Mouse (Mus musculus): ENCODE data around the gene Has3. TPM values are rescaled to one million over a fixed set of nuclear protein-coding genes. Genes with fewer than 3 reads are reported as not detected.
A peak's percentile ranks its signal among the peaks of the same experiment; 100 is the strongest.

The Has3 gene
- polyA plus RNA-seq, 1 experiment from 2014 or later = 0.28 TPM

GRCm38 (mm10) chr8:106929921-106930320 is 59.9 kb downstream of the Has3 start:
- TF ChIP-seq EP300 (optimal IDR thresholded peaks at IDR 0.05) = no peak
- no peak for TF ChIP-seq CTCF (IDR thresholded peaks at IDR 0.05; ENCODE audit: low read depth)
- Histone ChIP-seq H3K4me3 (ENCODE audit: low read depth, low read length) (no peak overlapping the region), H3K9me3 (ENCODE audit: control insufficient read depth, low read length) (no peaks in the 10 kb centered on the region), H3K4me1 (replicated peaks; ENCODE audit: control insufficient read depth, insufficient read depth) (peaks cover 3% of the 10 kb centered on the region; the same call in 1 of the 2 replicates), H3K4me2 (replicated peaks; ENCODE audit: low read depth) (no peak overlapping the region), H3K27me3 (ENCODE audit: control insufficient read depth, insufficient read depth, low read length) (no peaks in the 10 kb centered on the region), H3K9ac (ENCODE audit: low read length) (no peak overlapping the region), H3K27ac (replicated peaks) (peak overlapping the region; percentile 74), H3K36me3 (ENCODE audit: control insufficient read depth, insufficient read depth, low read length) (no peaks in the 10 kb centered on the region)
- ATAC-seq (ENCODE audit: low FRiP score, low TSS enrichment) (no peak), DNase-seq (ENCODE audit: low spot score) (no peak)
- 45% methylated on average over 5 of the region's 5 CpGs for WGBS

GRCm38 (mm10) chr8:106932376-106933065 is 62.5 kb downstream of the Has3 start:
- no peak for ATAC-seq (ENCODE audit: low FRiP score, low TSS enrichment)
- peak; percentile 43 for DNase-seq (ENCODE audit: low spot score)
- WGBS = 15% methylated on average over 22 of the region's 22 CpGs
- Histone ChIP-seq H3K4me3 (ENCODE audit: low read depth, low read length) (peak overlapping the region; percentile 10; the same call in 1 of the 2 replicates), H3K27me3 (ENCODE audit: control insufficient read depth, insufficient read depth, low read length) (no peaks in the 10 kb centered on the region), H3K4me2 (replicated peaks; ENCODE audit: low read depth) (peak overlapping the region; percentile 27), H3K9ac (ENCODE audit: low read length) (0 out of 2 replicates have a peak overlapping the region, but pooled peaks have one; percentile 9), H3K36me3 (ENCODE audit: control insufficient read depth, insufficient read depth, low read length) (no peaks in the 10 kb centered on the region), H3K27ac (replicated peaks) (no peak overlapping the region; the same call in 1 of the 2 replicates), H3K4me1 (replicated peaks; ENCODE audit: control insufficient read depth, insufficient read depth) (peaks cover 5% of the 10 kb centered on the region; the same call in 1 of the 2 replicates), H3K9me3 (ENCODE audit: control insufficient read depth, low read length) (no peaks in the 10 kb centered on the region)
- TF ChIP-seq EP300 (optimal IDR thresholded peaks at IDR 0.05) (no peak), CTCF (IDR thresholded peaks at IDR 0.05; ENCODE audit: low read depth) (no peak)

GRCm38 (mm10) chr8:106933506-106934143 is 63.6 kb downstream of the Has3 start:
- no peaks in the 10 kb centered on the region for H3K36me3 ChIP-seq (ENCODE audit: control insufficient read depth, insufficient read depth, low read length)
- no peak for DNase-seq (ENCODE audit: low spot score)
- no peak for TF ChIP-seq CTCF (IDR thresholded peaks at IDR 0.05; ENCODE audit: low read depth)
- TF ChIP-seq EP300 (optimal IDR thresholded peaks at IDR 0.05) = no peak
- no peak overlapping the region for H3K4me2 ChIP-seq (replicated peaks; ENCODE audit: low read depth)
- H3K27ac ChIP-seq (replicated peaks) = no peak overlapping the region
- peaks cover 9% of the 10 kb centered on the region; the same call in 1 of the 2 replicates for H3K4me1 ChIP-seq (replicated peaks; ENCODE audit: control insufficient read depth, insufficient read depth)
- no peaks in the 10 kb centered on the region for H3K9me3 ChIP-seq (ENCODE audit: control insufficient read depth, low read length)
- no peak for ATAC-seq (ENCODE audit: low FRiP score, low TSS enrichment)
- H3K9ac ChIP-seq (ENCODE audit: low read length) = no peak overlapping the region
- H3K27me3 ChIP-seq (ENCODE audit: control insufficient read depth, insufficient read depth, low read length) = no peaks in the 10 kb centered on the region
- WGBS = 87% methylated on average over 4 of the region's 4 CpGs
- no peak overlapping the region for H3K4me3 ChIP-seq (ENCODE audit: low read depth, low read length)

Other genes starting within 250 kb of the Has3 start
- gene Tango6, start 187.2 kb upstream of the Has3 start, polyA plus RNA-seq (2015; fragmentation: Nextera tagmentation; extraction: Ambion mirVana) = 3.0 and 3.1 TPM in 2 replicates
- 30.4 and 33.7 TPM in 2 replicates for gene Utp4, start 23.4 kb downstream of the Has3 start, polyA plus RNA-seq (2015; fragmentation: Nextera tagmentation; extraction: Ambion mirVana)
- gene Sntb2, start 65.5 kb downstream of the Has3 start, polyA plus RNA-seq (2015; fragmentation: Nextera tagmentation; extraction: Ambion mirVana) = 9.1 and 10.2 TPM in 2 replicates
- 41.0 and 41.4 TPM in 2 replicates for gene Vps4a, start 161.0 kb downstream of the Has3 start, polyA plus RNA-seq (2015; fragmentation: Nextera tagmentation; extraction: Ambion mirVana)
- gene Pdf, start 178.4 kb downstream of the Has3 start, polyA plus RNA-seq (2015; fragmentation: Nextera tagmentation; extraction: Ambion mirVana) = 26.5 and 28.2 TPM in 2 replicates
- gene Cog8, start 186.4 kb downstream of the Has3 start, polyA plus RNA-seq (2015; fragmentation: Nextera tagmentation; extraction: Ambion mirVana) = 22.2 and 24.1 TPM in 2 replicates
- gene Nip7, start 186.6 kb downstream of the Has3 start, polyA plus RNA-seq (2015; fragmentation: Nextera tagmentation; extraction: Ambion mirVana) = 49.5 and 49.9 TPM in 2 replicates
- gene Tmed6, start 195.4 kb downstream of the Has3 start, polyA plus RNA-seq (2015; fragmentation: Nextera tagmentation; extraction: Ambion mirVana) = 79.6 and 81.7 TPM in 2 replicates
- 12.1 and 12.7 TPM in 2 replicates for gene Terf2, start 226.3 kb downstream of the Has3 start, polyA plus RNA-seq (2015; fragmentation: Nextera tagmentation; extraction: Ambion mirVana)

All from stomach, postnatal 0 days (tissue).